Mouse (Mus musculus) midbrain, embryonic 14.5 days (tissue): ENCODE data around the gene Grem2. TPM values are rescaled to one million over a fixed set of nuclear protein-coding genes. Genes with fewer than 3 reads are reported as not detected.

Experiments used
- ATAC-seq: fragments of 200-750 bp; cut with Nextera tagmentation; 2 replicates; pipeline ENCODE4 v1.8.0; 2017; ENCODE audit warnings: moderate number of reproducible peaks, moderate library complexity; ENCODE audit not compliant: low FRiP score, low TSS enrichment
- DNase-seq: peaks from one replicate; pipeline ENCODE4 v3.0.0-alpha.2; 2015
- H3K27ac ChIP-seq: fragments of 300-500 bp; sonication (generic); replicated peaks from 2 replicates; pipeline ENCODE4 v1.5.1; 2014; ENCODE audit warnings: mild to moderate bottlenecking, low read depth, low read length, moderate library complexity
- H3K27me3 ChIP-seq: fragments of 300-500 bp; sonication (generic); 2 replicates; pipeline ENCODE4 v1.6.1; 2014; ENCODE audit warnings: low read length, control low read depth, mixed read lengths; ENCODE audit not compliant: control insufficient read depth, insufficient read depth
- H3K36me3 ChIP-seq: fragments of 300-500 bp; sonication (generic); 2 replicates; pipeline ENCODE4 v1.6.1; 2014; ENCODE audit warnings: low read length, control low read depth; ENCODE audit not compliant: control insufficient read depth, insufficient read depth
- H3K4me1 ChIP-seq: fragments of 300-500 bp; sonication (generic); 2 replicates; pipeline ENCODE4 v1.6.1; 2014; ENCODE audit warnings: mild to moderate bottlenecking, antibody characterized with exemption, low read length, control low read depth; ENCODE audit not compliant: control insufficient read depth, insufficient read depth
- H3K4me2 ChIP-seq: fragments of 300-500 bp; sonication (generic); 2 replicates; pipeline ENCODE4 v1.6.1; 2014; ENCODE audit warnings: mild to moderate bottlenecking, low read length, moderate library complexity
- H3K4me3 ChIP-seq: fragments of 300-500 bp; sonication (generic); replicated peaks from 2 replicates; pipeline ENCODE4 v1.5.1; 2014; ENCODE audit warnings: low read depth, low read length
- H3K9ac ChIP-seq: fragments of 300-500 bp; sonication (generic); replicated peaks from 2 replicates; pipeline ENCODE4 v1.6.1; 2014; ENCODE audit warnings: mild to moderate bottlenecking, low read length, moderate library complexity
- H3K9me3 ChIP-seq: fragments of 300-500 bp; sonication (generic); 2 replicates; pipeline ENCODE4 v1.6.1; 2016; ENCODE audit warnings: low read length, control low read depth, mixed read lengths; ENCODE audit not compliant: control insufficient read depth
- WGBS: fragments of 180-500 bp; shearing (Covaris S2); extraction: QIAGEN DNeasy Blood & Tissue Kit; methylation state at CpG from one replicate; pipeline ENCODE4 v1.1.7; 2014; 5-methylcytosine and 5-hydroxymethylcytosine counted together
- polyA plus RNA-seq: library from polyadenylated mRNA; unstranded; fragments of >200 nt; fragmentation: Nextera tagmentation; extraction: Ambion mirVana; gene quantifications from 2 replicates; pipeline ENCODE4 v1.2.1, GENCODE M21; 2014

The Grem2 gene
- polyA plus RNA-seq, 1 experiment from 2014 or later = 0.80 TPM

DNA sequence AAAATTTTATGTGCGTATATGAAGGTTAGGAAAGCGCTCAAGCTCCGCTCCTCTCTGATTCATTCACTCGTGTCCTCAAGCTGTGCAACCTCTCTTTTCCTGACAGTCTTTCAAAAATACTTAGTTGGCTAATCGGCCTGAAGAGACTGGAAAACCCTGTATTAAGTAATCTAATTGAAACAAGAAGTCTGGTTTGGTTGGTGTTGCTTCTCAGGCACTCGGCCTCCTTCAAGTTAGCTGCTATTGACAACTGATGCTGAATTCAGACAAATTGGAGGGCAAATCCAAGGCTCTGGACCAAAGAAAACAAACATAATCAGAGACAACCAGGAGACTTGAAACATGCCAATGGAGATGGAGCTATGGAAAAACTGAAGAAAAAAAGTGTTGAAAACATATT, 76.8 kb downstream of the Grem2 start:
- ATAC-seq (no peak), DNase-seq (no peak)
- Histone ChIP-seq H3K4me3 (no peak overlapping the region), H3K27me3 (no peaks in the 10 kb centered on the region), H3K36me3 (no peaks in the 10 kb centered on the region), H3K27ac (no peak overlapping the region), H3K9ac (no peak overlapping the region), H3K9me3 (no peaks in the 10 kb centered on the region), H3K4me2 (no peak overlapping the region), H3K4me1 (no peaks in the 10 kb centered on the region)
- 88% methylated on average over 6 of the region's 6 CpGs for WGBS

DNA sequence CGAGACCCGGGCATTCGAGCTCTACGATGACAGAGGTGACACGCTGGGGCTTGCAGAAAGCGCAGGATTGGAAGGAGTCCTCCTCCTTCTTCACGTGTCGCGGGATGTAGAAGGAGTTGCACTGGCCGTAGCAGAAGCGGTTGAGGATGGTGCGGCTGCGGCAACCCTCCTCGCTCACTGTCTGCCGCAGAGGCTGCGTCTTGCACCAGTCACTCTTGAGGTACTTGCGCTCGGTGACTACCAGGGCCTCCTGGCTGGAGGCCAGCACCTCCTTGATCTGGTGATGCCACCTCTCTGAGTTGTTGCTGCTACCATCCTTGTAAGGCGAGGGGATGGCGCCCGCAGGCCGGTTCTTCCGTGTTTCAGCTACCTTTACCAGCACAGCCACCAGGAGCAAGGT, 84.8 kb downstream of the Grem2 start:
- Histone ChIP-seq H3K9ac (no peak overlapping the region), H3K27ac (no peak overlapping the region), H3K4me3 (no peak overlapping the region), H3K27me3 (no peaks in the 10 kb centered on the region), H3K9me3 (no peaks in the 10 kb centered on the region), H3K36me3 (no peaks in the 10 kb centered on the region), H3K4me1 (no peaks in the 10 kb centered on the region), H3K4me2 (no peak overlapping the region)
- ATAC-seq (no peak), DNase-seq (no peak)
- WGBS = 94% methylated on average over 23 of the region's 23 CpGs

GRCm38 (mm10) chr1:174826562-174826961, 95.1 kb downstream of the Grem2 start:
- Histone ChIP-seq H3K27me3 (no peaks in the 10 kb centered on the region), H3K9ac (no peak overlapping the region), H3K4me3 (no peak overlapping the region), H3K36me3 (peaks cover 3% of the 10 kb centered on the region; the same call in 1 of the 2 replicates), H3K4me2 (no peak overlapping the region), H3K4me1 (no peaks in the 10 kb centered on the region), H3K9me3 (no peaks in the 10 kb centered on the region), H3K27ac (no peak overlapping the region)
- 79% methylated on average over 8 of the region's 8 CpGs for WGBS
- DNase-seq (no peak), ATAC-seq (no peak)

DNA sequence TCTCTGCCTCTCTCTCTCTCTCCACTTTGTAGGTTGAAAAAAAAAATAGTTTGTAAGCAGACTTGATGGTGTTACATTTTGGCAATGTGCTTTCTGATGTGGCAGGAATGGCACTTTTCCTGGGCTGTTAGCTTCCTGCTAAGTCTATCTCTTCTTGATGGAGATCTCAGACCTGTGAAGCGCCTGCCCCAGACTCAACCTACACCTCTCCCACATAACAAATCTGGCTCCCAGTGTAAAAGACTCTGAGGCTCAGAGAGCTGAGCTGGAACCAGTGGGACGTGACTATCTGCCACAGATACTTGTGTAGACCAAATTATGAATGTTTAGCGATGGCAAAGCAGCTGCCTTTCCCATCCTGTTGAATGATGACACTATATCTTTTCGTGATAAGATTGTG, 109.8 kb downstream of the Grem2 start:
- H3K9ac ChIP-seq = no peak overlapping the region
- no peaks in the 10 kb centered on the region for H3K36me3 ChIP-seq
- no peak overlapping the region for H3K4me2 ChIP-seq
- no peaks in the 10 kb centered on the region for H3K9me3 ChIP-seq
- H3K4me1 ChIP-seq = no peaks in the 10 kb centered on the region
- DNase-seq (no peak), ATAC-seq (no peak)
- 91% methylated on average over 4 of the region's 4 CpGs for WGBS
- H3K27me3 ChIP-seq = no peaks in the 10 kb centered on the region
- H3K4me3 ChIP-seq = no peak overlapping the region
- no peak overlapping the region for H3K27ac ChIP-seq

- H3K9me3 ChIP-seq = no peaks in the 10 kb centered on the region
- ATAC-seq (no peak), DNase-seq (no peak)
- no peaks in the 10 kb centered on the region for H3K27me3 ChIP-seq
- no peak overlapping the region for H3K9ac ChIP-seq
- H3K27ac ChIP-seq = no peak overlapping the region
- no peak overlapping the region for H3K4me3 ChIP-seq
- peaks cover 7% of the 10 kb centered on the region; the same call in 1 of the 2 replicates for H3K36me3 ChIP-seq
- no peaks in the 10 kb centered on the region for H3K4me1 ChIP-seq
- WGBS = 95% methylated on average over 2 of the region's 2 CpGs
- H3K4me2 ChIP-seq = no peak overlapping the region
Observed at GRCm38 (mm10) chr1:174788617-174789016, 133.0 kb downstream of the Grem2 start.
